Comparison of ENCODE assay signal across 21 mouse cellular contexts in genomic region chrX:159447133-159447532, GRCm38 (mm10). TPM values are rescaled to one million over a fixed set of nuclear protein-coding genes. Genes with fewer than 3 reads are reported as not detected.
"Had no signal": no experiment of that assay in that cellular context is flagged by ENCODE, and none has a peak within 500 bp of the region (broad histone marks: within the 10 kb centered on the region; RNA-seq: fewer than 3 reads in every experiment).

No protein-coding gene starts in this region.

- DNase-seq: lung, adult 18-20 months; lung, embryonic 14.5 days; lung, postnatal 10 days; lung, postnatal 4 days; midbrain, embryonic 14.5 days; retina, postnatal 1 day; right cerebral cortex, adult 18-20 months; right cerebral cortex, postnatal 25 days; right cerebral cortex, postnatal 4 days; spleen, adult 18-20 months; thymus, adult 18-20 months; thymus, postnatal 14 days; thymus, postnatal 36 days had no signal

- H3K9ac ChIP-seq: lung, embryonic 14.5 days; midbrain, embryonic 12.5 days; neural tube, embryonic 12.5 days had no signal

- H3K9me3 ChIP-seq: midbrain, embryonic 10.5 days; midbrain, embryonic 12.5 days; neural tube, embryonic 12.5 days had no signal

- H3K36me3 ChIP-seq: midbrain, embryonic 10.5 days; midbrain, embryonic 12.5 days; neural tube, embryonic 12.5 days had no signal

- H3K4me1 ChIP-seq: midbrain, embryonic 10.5 days; midbrain, embryonic 12.5 days; neural tube, embryonic 12.5 days had no signal

- H3K27ac ChIP-seq: midbrain, embryonic 10.5 days; midbrain, embryonic 12.5 days; neural tube, embryonic 12.5 days had no signal

- H3K4me3 ChIP-seq: midbrain, embryonic 10.5 days; midbrain, embryonic 12.5 days; neural tube, embryonic 12.5 days had no signal

- H3K27me3 ChIP-seq: midbrain, embryonic 12.5 days; neural tube, embryonic 12.5 days had no signal

- H3K4me2 ChIP-seq: lung, embryonic 14.5 days; midbrain, embryonic 12.5 days; neural tube, embryonic 12.5 days had no signal

RNA-seq across cellular contexts. Expression of gene Map7d2, which starts 32.8 kb away (rescaled TPM):
- total RNA-seq: megakaryocyte, adult 5-6 weeks; megakaryocyte-erythroid progenitor cell, adult 5-6 weeks; monocyte, adult 5-6 weeks had no signal
- polyA plus RNA-seq: liver, embryonic 16.5 days; small intestine, adult 2 months had no signal
